Mouse (Mus musculus) Patski (cell line): Measurements from ENCODE around the gene AC124502.3. TPM values are rescaled to one million over a fixed set of nuclear protein-coding genes. Genes with fewer than 3 reads are reported as not detected.
A peak's percentile ranks its signal among the peaks of the same experiment; 100 is the strongest.

Source experiments
- ATAC-seq: fragments of 100-300 bp; one replicate; pipeline ENCODE4 v1.8.0; 2021
- CTCF ChIA-PET: fragments of 350-600 bp; sonication (Branson Sonifier 250); formaldehyde crosslinking; loops from one replicate; lab custom pipeline; 2022; ENCODE audit warnings: inconsistent platforms; lab: Charles Lee
- POLR2A ChIA-PET: fragments of 350-600 bp; sonication (Branson Sonifier 250); formaldehyde crosslinking; loops from one replicate; lab custom pipeline; 2022; ENCODE audit warnings: antibody characterized with exemption, inconsistent platforms; lab: Charles Lee
- DNase-seq: peaks from one replicate; pipeline ENCODE4 v3.0.0-alpha.2; 2011; ENCODE audit warnings: low read depth, low spot score
- H3K27me3 ChIP-seq: fragments of 371-371 bp; one replicate; pipeline ENCODE4 v1.5.1; 2021
- CTCF ChIP-seq: fragments of 100-300 bp; IDR thresholded peaks from one replicate; pipeline ENCODE4 v1.5.1; 2021
- in situ Hi-C: fragments of 300-500 bp; cut with MboI; formaldehyde crosslinking; loops from 3 replicates; pipeline ENCODE4 v1.11.1; 2018; ENCODE audit warnings: low pct_unique_long_range_greater_than_20kb, mixed read lengths
- polyA plus RNA-seq: library from polyadenylated mRNA; unstranded; gene quantifications from one replicate; pipeline ENCODE4 v1.2.3, GENCODE M21; 2021

The AC124502.3 gene
- polyA plus RNA-seq, 1 experiment from 2014 or later = 1.7 TPM

GRCm38 (mm10) chr19:5021416-5021815 is 17.3 kb upstream of the AC124502.3 start:
- ATAC-seq (no peak), DNase-seq (no peak)
- in situ Hi-C loops = no loop called here
- ChIA-PET POLR2A (no interaction called here), CTCF (interaction anchor here (1.0 kb wide), 1 partner anchor 18 kb away, joined by 5 read pairs; no protein-coding TSS in a partner anchor)
- no peak for TF ChIP-seq CTCF
- H3K27me3 ChIP-seq = no peaks in the 10 kb centered on the region

GRCm38 (mm10) chr19:5023621-5024479 is 14.8 kb upstream of the AC124502.3 start, which contains the start of gene Slc29a2:
Gene Slc29a2, plus strand, starts transcription at chr19:5023860.
- DNase-seq = no peak
- no peak for TF ChIP-seq CTCF
- ChIA-PET POLR2A (interaction anchor here (1.0 to 1.5 kb wide), 5 partner anchors 9 to 41 kb away, joined by 3 to 6 read pairs (median 3); partner anchors contain the start of genes AC124502.3 and B4gat1), CTCF (interaction anchor here (1.2 to 1.8 kb wide), 3 partner anchors 11 to 27 kb away, joined by 3 to 4 read pairs (median 4); partner anchors contain the start of gene Rin1)
- no peaks in the 10 kb centered on the region for H3K27me3 ChIP-seq
- ATAC-seq = peak; percentile 91
- in situ Hi-C loops = no loop called here

- TF ChIP-seq CTCF = no peak
- POLR2A ChIA-PET = interaction anchor here (1.5 kb wide), 1 partner anchor 8 kb away, joined by 4 read pairs; no protein-coding TSS in a partner anchor
- DNase-seq (no peak), ATAC-seq (no peak)
- no peaks in the 10 kb centered on the region for H3K27me3 ChIP-seq
- in situ Hi-C loops = no loop called here
- CTCF ChIA-PET = no interaction called here
Measured at GRCm38 (mm10) chr19:5026111-5026510, 12.6 kb upstream of the AC124502.3 start.

- ChIA-PET POLR2A (interaction anchor here (1.1 to 1.5 kb wide), 2 partner anchors 9 to 14 kb away, joined by 4 to 6 read pairs; partner anchors contain the start of gene Slc29a2), CTCF (interaction anchor here (1.2 kb wide), 1 partner anchor 14 kb away, joined by 3 read pairs; no protein-coding TSS in a partner anchor)
- TF ChIP-seq CTCF = no peak
- DNase-seq = no peak
- ATAC-seq = no peak
- no peaks in the 10 kb centered on the region for H3K27me3 ChIP-seq
- in situ Hi-C loops = no loop called here
Measured at GRCm38 (mm10) chr19:5032686-5033085, 6.0 kb upstream of the AC124502.3 start.

- ChIA-PET CTCF (interaction anchor here (0.9 to 1.9 kb wide), 5 partner anchors 11 to 22 kb away, joined by 3 to 6 read pairs (median 3); no protein-coding TSS in a partner anchor), POLR2A (interaction anchor here (1.2 to 1.7 kb wide), 2 partner anchors 12 to 14 kb away, joined by 3 to 5 read pairs; partner anchors contain the start of genes Rin1 and Slc29a2)
- ATAC-seq (no peak), DNase-seq (no peak)
- no peaks in the 10 kb centered on the region for H3K27me3 ChIP-seq
- in situ Hi-C loops = no loop called here
- no peak for TF ChIP-seq CTCF
Measured at GRCm38 (mm10) chr19:5036577-5036976, 2.1 kb upstream of the AC124502.3 start.

- DNase-seq (no peak), ATAC-seq (peak; percentile 1)
- in situ Hi-C loops = no loop called here
- no peaks in the 10 kb centered on the region for H3K27me3 ChIP-seq
- ChIA-PET POLR2A (interaction anchor here (1.2 to 2.4 kb wide), 3 partner anchors 10 to 14 kb away, joined by 3 to 14 read pairs (median 3); partner anchors contain the start of gene Slc29a2), CTCF (interaction anchor here (1.0 to 3.6 kb wide), 7 partner anchors 10 to 22 kb away, joined by 3 to 29 read pairs (median 4); partner anchors contain the start of gene Rin1)
- no peak for TF ChIP-seq CTCF
Measured at GRCm38 (mm10) chr19:5037678-5038571, 766 bp upstream of the AC124502.3 start.

- CTCF ChIA-PET = interaction anchor here (1.0 to 3.6 kb wide), 8 partner anchors 8 to 77 kb away, joined by 3 to 29 read pairs (median 4); partner anchors contain the start of genes Rin1 and Yif1a
Measured at GRCm38 (mm10) chr19:5039301-5040114, 817 bp downstream of the AC124502.3 start.

GRCm38 (mm10) chr19:5040862-5041523 is 2.3 kb downstream of the AC124502.3 start, which contains the start of gene Brms1:
Gene Brms1, plus strand, starts transcription at chr19:5041354.
- CTCF ChIA-PET = interaction anchor here (1.2 to 3.6 kb wide), 4 partner anchors 11 to 78 kb away, joined by 3 to 29 read pairs (median 4); partner anchors contain the start of gene Rin1
- in situ Hi-C loops = no loop called here
- ATAC-seq (peak; percentile 40), DNase-seq (no peak)
- no peak for TF ChIP-seq CTCF
- H3K27me3 ChIP-seq = no peaks in the 10 kb centered on the region
- POLR2A ChIA-PET = interaction anchor here (0.6 to 1.1 kb wide), 2 partner anchors 9 to 648 kb away, joined by 4 to 5 read pairs; no protein-coding TSS in a partner anchor

More at GRCm38 (mm10) chr19:5039301-5040114, 817 bp downstream of the AC124502.3 start:
- no peak for TF ChIP-seq CTCF
- POLR2A ChIA-PET = interaction anchor here (0.7 to 2.4 kb wide), 4 partner anchors 8 to 27 kb away, joined by 3 to 14 read pairs (median 4); no protein-coding TSS in a partner anchor
- no peaks in the 10 kb centered on the region for H3K27me3 ChIP-seq
- ATAC-seq (no peak), DNase-seq (no peak)
- in situ Hi-C loops = no loop called here
